Mouse (Mus musculus) cerebellum, adult 2 months (tissue): ENCODE data around the gene Hyal1. TPM values are rescaled to one million over a fixed set of nuclear protein-coding genes. Genes with fewer than 3 reads are reported as not detected.

Source experiments
- DNase-seq, 2 experiments: peaks; one replicate each; pipeline ENCODE4 v3.0.0; 2021
- H3K27ac ChIP-seq: fragments of 200-500 bp; 2 replicates; pipeline ENCODE4 v1.5.1; 2012; ENCODE audit warnings: low read length, control low read depth, inconsistent platforms; ENCODE audit not compliant: insufficient read depth
- H3K27me3 ChIP-seq: fragments of 200-500 bp; 2 replicates; pipeline ENCODE4 v1.6.1; 2012; ENCODE audit warnings: inconsistent platforms, mild to moderate bottlenecking, low read length, moderate library complexity; ENCODE audit not compliant: control insufficient read depth, insufficient read depth
- H3K4me1 ChIP-seq: fragments of 200-500 bp; 2 replicates; pipeline ENCODE4 v1.6.1; 2011; ENCODE audit warnings: low read length; ENCODE audit not compliant: control insufficient read depth, insufficient read depth
- H3K4me3 ChIP-seq: fragments of 200-500 bp; replicated peaks from 2 replicates; pipeline ENCODE3; 2011; ENCODE audit warnings: mild to moderate bottlenecking, low read depth, low read length, control low read depth; ENCODE audit not compliant: insufficient read depth
- CTCF ChIP-seq: fragments of 200-500 bp; IDR thresholded peaks from 2 replicates; pipeline ENCODE4 v1.5.1; 2011; ENCODE audit warnings: low read depth, mild to moderate bottlenecking, control low read depth, low read length, moderate library complexity, borderline replicate concordance; ENCODE audit not compliant: insufficient read depth
- POLR2A ChIP-seq: fragments of 200-500 bp; IDR thresholded peaks from 2 replicates; pipeline ENCODE4 v1.6.1; 2011; ENCODE audit warnings: low read length, control low read depth, borderline replicate concordance; ENCODE audit not compliant: insufficient read depth
- WGBS: fragments of 180-500 bp; shearing (Covaris S2); methylation state at CpG from one replicate; pipeline ENCODE4 v1.1.7; 2018; 5-methylcytosine and 5-hydroxymethylcytosine counted together
- polyA plus RNA-seq: library from polyadenylated mRNA; depleted of rRNA; stranded (reverse); fragments of >200 nt; gene quantifications from 2 replicates; pipeline ENCODE4 v1.2.3, GENCODE M21; 2012; rRNA removed

Hyal1 gene
- 5.7 and 6.8 TPM in 2 replicates for polyA plus RNA-seq

DNA sequence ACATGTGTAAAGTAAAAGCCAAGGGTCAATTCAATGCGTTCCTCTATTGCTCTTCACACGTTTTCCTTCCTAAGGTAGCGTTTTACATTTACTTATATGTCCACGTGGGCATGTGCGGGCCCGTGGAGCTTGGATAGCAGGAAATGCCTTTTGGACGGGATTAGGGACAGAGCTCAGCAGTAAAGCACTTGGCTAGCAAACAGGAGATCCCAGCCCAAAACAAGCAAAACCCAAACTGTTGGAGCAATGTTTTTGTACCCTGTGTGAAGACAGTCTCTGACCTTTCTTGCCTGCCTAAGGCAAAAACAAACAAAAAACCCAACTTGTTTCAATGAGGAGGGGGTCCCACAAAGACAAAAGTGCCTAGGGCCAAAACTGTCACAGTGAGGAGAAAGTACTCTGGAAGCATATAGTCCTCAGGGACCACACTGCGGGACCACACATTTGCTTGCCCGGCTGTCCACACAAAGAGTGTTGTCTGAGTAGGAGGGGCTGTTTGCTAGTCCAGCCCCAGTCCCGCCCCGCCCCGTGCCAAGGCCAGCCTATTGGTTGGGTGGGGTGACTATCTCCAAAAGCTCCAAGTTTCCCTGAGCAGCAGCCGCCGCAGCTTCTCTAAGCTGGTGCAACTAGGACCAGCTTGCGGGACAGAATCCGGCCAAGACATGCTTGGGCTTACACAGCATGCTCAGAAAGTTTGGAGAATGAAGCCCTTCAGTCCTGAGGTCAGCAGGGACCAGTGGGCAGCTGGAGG is at the start of gene Hyal1:
Gene Hyal1, plus strand, starts transcription at position 571 of the 751 bp plus-strand sequence.
- peak in 1 of 2 experiments; percentile 58 for DNase-seq
- Histone ChIP-seq H3K27me3 (no peaks in the 10 kb centered on the region), H3K4me3 (no peak within 1 kb of the TSS), H3K4me1 (peaks cover 29% of the 10 kb centered on the region), H3K27ac (no peak within 1 kb of the TSS)
- WGBS, result 15% methylated on average over 16 of the region's 16 CpGs
- TF ChIP-seq CTCF (no peak), POLR2A (no peak)

DNA sequence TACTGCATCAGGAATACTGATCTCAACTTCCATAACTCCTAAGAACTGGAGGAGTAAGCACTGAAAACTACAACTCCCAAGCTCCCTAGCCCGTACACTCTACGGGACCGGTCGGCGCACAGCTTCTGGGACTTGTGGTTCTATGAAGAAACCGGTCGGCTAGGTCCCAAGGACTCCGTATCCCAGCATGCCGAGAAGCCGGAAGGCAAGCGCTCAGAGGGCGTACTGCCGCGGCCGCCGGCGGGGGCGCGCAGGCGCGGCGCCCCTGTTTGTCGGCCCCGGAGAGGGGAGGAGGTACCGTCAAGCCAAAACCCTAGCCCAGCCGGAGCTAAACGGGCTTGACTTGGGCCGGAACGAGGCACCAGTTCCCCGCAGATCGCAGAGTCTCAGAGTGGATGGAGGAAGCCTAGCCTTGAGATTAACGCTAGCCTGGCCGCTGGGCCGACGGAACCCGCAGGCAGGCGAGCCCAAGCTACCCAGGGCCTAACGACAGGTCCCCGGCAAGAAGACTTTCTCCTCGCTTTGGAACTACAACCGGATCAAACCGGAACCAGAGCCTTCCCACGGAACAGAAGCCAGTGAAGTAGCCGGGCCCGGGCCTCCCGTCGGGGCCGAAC is 42.8 kb upstream of the Hyal1 start, which contains the start of gene Tmem115:
Gene Tmem115, plus strand, starts transcription at position 155 of the 617 bp plus-strand sequence.
- WGBS, result under 1% methylated on average over 48 of the region's 48 CpGs
- H3K4me1 ChIP-seq, result peaks cover 16% of the 10 kb centered on the region; the same call in 1 of the 2 replicates
- peak within 1 kb of the TSS; percentile 86 for H3K4me3 ChIP-seq
- no peaks in the 10 kb centered on the region for H3K27me3 ChIP-seq
- DNase-seq, result peak; percentile 91 to 97
- TF ChIP-seq POLR2A (peak; percentile 72; the same call in 1 of the 2 replicates), CTCF (no peak)
- H3K27ac ChIP-seq, result peak within 1 kb of the TSS; percentile 71

DNA sequence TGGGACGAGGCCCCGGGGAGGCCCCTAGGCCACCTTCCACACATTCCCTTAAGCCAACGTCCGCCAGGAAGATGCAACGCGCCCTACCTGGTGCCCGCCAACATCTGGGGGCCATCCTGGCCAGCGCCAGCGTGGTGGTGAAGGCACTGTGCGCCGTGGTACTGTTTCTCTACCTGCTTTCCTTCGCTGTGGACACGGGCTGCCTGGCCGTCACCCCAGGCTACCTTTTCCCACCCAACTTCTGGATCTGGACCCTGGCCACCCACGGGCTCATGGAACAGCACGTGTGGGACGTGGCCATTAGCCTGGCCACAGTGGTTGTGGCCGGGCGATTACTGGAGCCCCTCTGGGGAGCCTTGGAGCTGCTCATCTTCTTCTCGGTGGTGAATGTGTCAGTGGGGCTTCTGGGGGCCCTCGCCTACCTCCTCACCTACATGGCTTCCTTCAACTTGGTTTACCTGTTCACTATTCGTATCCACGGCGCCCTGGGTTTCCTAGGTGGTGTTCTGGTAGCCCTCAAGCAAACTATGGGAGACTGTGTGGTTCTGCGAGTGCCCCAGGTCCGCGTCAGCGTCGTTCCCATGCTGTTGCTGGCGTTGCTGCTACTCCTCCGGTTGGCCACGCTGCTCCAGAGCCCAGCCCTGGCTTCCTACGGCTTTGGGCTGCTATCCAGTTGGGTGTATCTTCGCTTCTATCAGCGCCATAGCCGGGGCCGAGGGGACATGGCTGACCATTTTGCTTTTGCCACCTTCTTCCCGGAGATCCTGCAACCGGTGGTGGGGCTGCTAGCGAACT is 42.1 kb upstream of the Hyal1 start:
- Histone ChIP-seq H3K4me1 (peaks cover 16% of the 10 kb centered on the region; the same call in 1 of the 2 replicates), H3K4me3 (peak overlapping the region; percentile 86), H3K27me3 (no peaks in the 10 kb centered on the region), H3K27ac (peak overlapping the region; percentile 71)
- under 1% methylated on average over 40 of the region's 40 CpGs for WGBS
- TF ChIP-seq CTCF (no peak), POLR2A (no peak)
- peak; percentile 42 to 50 for DNase-seq

DNA sequence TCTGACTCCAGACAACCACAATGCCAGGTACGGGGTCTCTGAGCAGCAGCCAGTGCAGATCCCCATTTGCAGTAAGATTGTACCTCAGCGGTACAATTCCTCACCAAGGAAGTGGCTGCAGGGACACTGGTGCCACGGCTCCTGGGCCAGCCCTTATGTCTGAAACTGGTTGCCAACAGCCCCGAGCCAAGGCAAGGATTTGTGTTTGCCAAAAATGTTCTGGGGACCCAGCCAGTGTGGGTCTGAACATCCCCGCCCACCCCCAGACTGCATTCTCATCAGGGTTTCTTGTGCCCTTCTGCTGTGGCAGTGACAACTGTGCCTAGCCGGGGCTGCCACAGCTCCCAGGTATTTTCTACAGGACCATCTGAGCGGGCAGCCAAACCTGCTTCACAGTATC is 38.5 kb upstream of the Hyal1 start:
- TF ChIP-seq CTCF, result no peak
- no peak for TF ChIP-seq POLR2A
- Histone ChIP-seq H3K4me3 (no peak overlapping the region), H3K4me1 (peaks cover 16% of the 10 kb centered on the region; the same call in 1 of the 2 replicates), H3K27me3 (no peaks in the 10 kb centered on the region), H3K27ac (no peak overlapping the region)
- 7% methylated on average over 7 of the region's 7 CpGs for WGBS
- DNase-seq, result peak in 1 of 2 experiments; percentile 44

DNA sequence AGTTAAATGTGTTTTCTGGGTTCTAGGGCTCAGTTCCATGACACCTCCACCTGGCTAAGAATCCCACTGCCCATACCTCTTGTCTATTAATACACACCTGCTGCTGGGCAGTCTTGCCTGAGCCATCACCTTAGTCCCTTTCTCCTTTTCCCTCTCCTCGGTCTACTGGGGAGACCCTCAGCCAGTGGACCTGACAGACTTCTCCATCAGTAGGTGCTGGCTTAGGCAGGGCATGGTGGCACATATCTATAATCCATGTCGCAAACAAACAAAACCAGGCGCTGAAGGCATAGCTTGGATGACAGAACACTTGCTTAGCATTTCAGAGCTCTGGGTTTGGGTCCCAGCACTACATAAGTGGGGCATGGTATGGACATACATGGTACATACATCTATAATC is 38.0 kb upstream of the Hyal1 start:
- 55% methylated on average over 3 of the region's 3 CpGs for WGBS
- Histone ChIP-seq H3K27ac (no peak overlapping the region), H3K4me1 (peaks cover 16% of the 10 kb centered on the region), H3K4me3 (no peak overlapping the region), H3K27me3 (no peaks in the 10 kb centered on the region)
- no peak for TF ChIP-seq CTCF
- TF ChIP-seq POLR2A, result no peak
- DNase-seq, result no peak

DNA sequence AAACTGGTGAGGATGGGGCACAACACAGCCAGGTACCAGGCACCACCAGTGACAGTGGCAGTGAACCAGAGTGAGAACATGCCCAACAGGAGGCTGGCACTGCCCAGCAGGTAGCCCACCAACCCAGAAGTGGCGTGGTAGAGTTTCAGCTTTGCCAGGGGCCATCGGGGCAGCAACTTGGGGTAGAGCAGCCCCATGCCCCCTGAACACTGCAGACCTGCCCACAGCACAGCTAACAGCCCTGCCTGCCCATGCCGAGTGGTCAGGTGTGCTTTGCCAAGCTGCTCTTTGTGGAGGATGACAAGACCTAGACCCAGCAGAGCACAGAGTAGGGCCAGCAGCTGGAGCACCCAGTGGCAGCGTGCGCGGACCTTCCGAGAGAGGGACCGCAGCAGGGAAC is 36.8 kb upstream of the Hyal1 start:
- Histone ChIP-seq H3K27ac (no peak overlapping the region), H3K4me1 (peaks cover 16% of the 10 kb centered on the region), H3K4me3 (no peak overlapping the region), H3K27me3 (no peaks in the 10 kb centered on the region)
- DNase-seq, result no peak
- 88% methylated on average over 8 of the region's 8 CpGs for WGBS
- TF ChIP-seq CTCF, result no peak
- no peak for TF ChIP-seq POLR2A

DNA sequence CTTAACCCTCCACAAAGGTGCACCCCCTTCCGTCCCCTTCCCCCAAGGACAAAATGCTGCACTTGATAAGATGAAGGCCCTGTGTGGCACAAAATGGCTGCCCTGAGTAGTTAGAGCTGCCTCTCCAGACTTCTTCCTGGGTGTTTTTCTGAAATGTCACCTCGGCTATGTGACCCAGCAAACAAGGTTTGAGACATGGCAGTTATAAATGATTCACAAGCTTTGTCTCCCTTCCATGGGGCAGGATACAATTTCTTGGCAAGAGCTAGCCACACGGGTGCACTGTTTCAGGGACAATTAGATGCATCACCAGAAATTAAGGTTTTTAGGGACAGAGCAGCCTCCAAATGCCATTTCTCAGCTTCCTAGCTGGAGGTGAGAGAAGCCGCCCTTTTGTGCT is 36.3 kb upstream of the Hyal1 start:
- TF ChIP-seq POLR2A (no peak), CTCF (no peak)
- no peak for DNase-seq
- H3K27ac ChIP-seq, result no peak overlapping the region
- H3K4me1 ChIP-seq, result peaks cover 16% of the 10 kb centered on the region
- no peak overlapping the region for H3K4me3 ChIP-seq
- H3K27me3 ChIP-seq, result no peaks in the 10 kb centered on the region
- 62% methylated on average over 4 of the region's 4 CpGs for WGBS

DNA sequence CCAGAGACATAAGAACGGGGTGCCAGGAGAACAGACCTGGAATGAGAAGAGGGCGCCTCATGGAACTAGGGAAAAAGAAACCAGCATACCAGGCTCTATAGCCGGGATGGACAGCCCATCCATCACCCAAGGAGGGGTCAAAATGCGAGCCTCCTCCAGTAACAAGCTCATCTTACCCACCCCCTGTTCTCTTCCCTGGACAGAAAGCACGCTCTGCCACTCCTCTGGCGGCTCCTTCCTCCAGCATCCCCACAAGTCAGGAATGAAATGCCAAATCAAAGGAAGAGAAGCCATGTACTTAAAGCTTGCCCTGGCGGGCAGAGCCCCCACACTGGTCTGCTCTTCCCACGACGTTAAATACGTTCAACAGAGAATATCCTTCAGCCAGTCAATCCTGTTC is 35.7 kb upstream of the Hyal1 start:
- H3K27ac ChIP-seq, result no peak overlapping the region
- H3K4me1 ChIP-seq, result peaks cover 13% of the 10 kb centered on the region
- WGBS, result 34% methylated on average over 10 of the region's 10 CpGs
- no peak overlapping the region for H3K4me3 ChIP-seq
- DNase-seq, result no peak
- TF ChIP-seq CTCF, result no peak
- TF ChIP-seq POLR2A, result no peak
- no peaks in the 10 kb centered on the region for H3K27me3 ChIP-seq
